Mouse (Mus musculus) embryonic facial prominence, embryonic 12.5 days (tissue): ENCODE results near the gene Tex26. TPM values are rescaled to one million over a fixed set of nuclear protein-coding genes. Genes with fewer than 3 reads are reported as not detected.

Source experiments
- ATAC-seq: fragments of 200-750 bp; cut with Nextera tagmentation; 2 replicates; pipeline ENCODE4 v1.8.0; 2017; ENCODE audit not compliant: insufficient number of reproducible peaks, insufficient read depth, low FRiP score, low TSS enrichment
- H3K27ac ChIP-seq: fragments of 300-500 bp; sonication (generic); 2 replicates; pipeline ENCODE4 v1.5.1; 2016; ENCODE audit warnings: mild to moderate bottlenecking
- H3K27me3 ChIP-seq: fragments of 300-500 bp; sonication (generic); 2 replicates; pipeline ENCODE4 v1.6.1; 2016; ENCODE audit warnings: mild to moderate bottlenecking, moderate library complexity
- H3K36me3 ChIP-seq: fragments of 300-500 bp; sonication (generic); 2 replicates; pipeline ENCODE4 v1.6.1; 2016; ENCODE audit warnings: mild to moderate bottlenecking
- H3K4me1 ChIP-seq: fragments of 300-500 bp; sonication (generic); 2 replicates; pipeline ENCODE4 v1.6.1; 2016
- H3K4me2 ChIP-seq: fragments of 300-500 bp; sonication (generic); replicated peaks from 2 replicates; pipeline ENCODE4 v1.6.1; 2016; ENCODE audit warnings: mild to moderate bottlenecking, moderate library complexity
- H3K4me3 ChIP-seq: fragments of 300-500 bp; sonication (generic); 2 replicates; pipeline ENCODE4 v1.5.1; 2016; ENCODE audit warnings: mild to moderate bottlenecking
- H3K9ac ChIP-seq: fragments of 300-500 bp; sonication (generic); 2 replicates; pipeline ENCODE4 v1.6.1; 2016; ENCODE audit warnings: mild to moderate bottlenecking, moderate library complexity
- H3K9me3 ChIP-seq: fragments of 300-500 bp; sonication (generic); 2 replicates; pipeline ENCODE4 v1.6.1; 2016; ENCODE audit warnings: mild to moderate bottlenecking, moderate library complexity
- WGBS: fragments of 180-500 bp; shearing (Covaris S2); methylation state at CpG from one replicate; pipeline ENCODE4 v1.1.7; 2016; 5-methylcytosine and 5-hydroxymethylcytosine counted together
- polyA plus RNA-seq: library from polyadenylated mRNA; unstranded; fragments of >200 nt; fragmentation: Nextera tagmentation; extraction: Ambion mirVana; gene quantifications from 2 replicates; pipeline ENCODE4 v1.2.1, GENCODE M21; 2016

Gene Tex26
- polyA plus RNA-seq, 1 experiment from 2014 or later, result 0.63 TPM

GRCm38 (mm10) chr5:149412671-149413070 is 26.8 kb upstream of the Tex26 start:
- no peaks in the 10 kb centered on the region for H3K36me3 ChIP-seq
- ATAC-seq, result no peak
- no peak overlapping the region for H3K9ac ChIP-seq
- 87% methylated on average over 10 of the region's 10 CpGs for WGBS
- no peak overlapping the region for H3K27ac ChIP-seq
- H3K9me3 ChIP-seq, result no peaks in the 10 kb centered on the region
- no peak overlapping the region for H3K4me3 ChIP-seq
- H3K27me3 ChIP-seq, result peaks cover 25% of the 10 kb centered on the region
- peaks cover 14% of the 10 kb centered on the region for H3K4me1 ChIP-seq
- H3K4me2 ChIP-seq, result no peak overlapping the region

- ATAC-seq, result no peak
- no peak overlapping the region for H3K4me2 ChIP-seq
- no peaks in the 10 kb centered on the region for H3K36me3 ChIP-seq
- H3K27ac ChIP-seq, result no peak overlapping the region
- no peak overlapping the region for H3K4me3 ChIP-seq
- H3K4me1 ChIP-seq, result peaks cover 14% of the 10 kb centered on the region
- H3K27me3 ChIP-seq, result peaks cover 25% of the 10 kb centered on the region
- WGBS, result 73% methylated on average over 9 of the region's 9 CpGs
- H3K9ac ChIP-seq, result no peak overlapping the region
- H3K9me3 ChIP-seq, result no peaks in the 10 kb centered on the region
Observed at GRCm38 (mm10) chr5:149414369-149415167, 24.9 kb upstream of the Tex26 start.

- H3K9me3 ChIP-seq, result no peaks in the 10 kb centered on the region
- WGBS, result 93% methylated on average over 4 of the region's 4 CpGs
- H3K27ac ChIP-seq, result no peak overlapping the region
- peaks cover 7% of the 10 kb centered on the region for H3K27me3 ChIP-seq
- H3K36me3 ChIP-seq, result no peaks in the 10 kb centered on the region
- H3K4me3 ChIP-seq, result no peak overlapping the region
- no peaks in the 10 kb centered on the region for H3K4me1 ChIP-seq
- ATAC-seq, result no peak
- no peak overlapping the region for H3K4me2 ChIP-seq
- H3K9ac ChIP-seq, result no peak overlapping the region
Observed at GRCm38 (mm10) chr5:149417381-149417780, 22.1 kb upstream of the Tex26 start.

GRCm38 (mm10) chr5:149426525-149426924 is 12.9 kb upstream of the Tex26 start:
- H3K36me3 ChIP-seq, result no peaks in the 10 kb centered on the region
- peaks cover 11% of the 10 kb centered on the region for H3K4me1 ChIP-seq
- H3K27ac ChIP-seq, result no peak overlapping the region
- H3K4me2 ChIP-seq, result no peak overlapping the region
- WGBS, result 94% methylated on average over 3 of the region's 3 CpGs
- no peak overlapping the region for H3K9ac ChIP-seq
- no peak overlapping the region for H3K4me3 ChIP-seq
- no peaks in the 10 kb centered on the region for H3K27me3 ChIP-seq
- H3K9me3 ChIP-seq, result no peaks in the 10 kb centered on the region
- ATAC-seq, result no peak

- WGBS, result 90% methylated on average over 8 of the region's 8 CpGs
- Histone ChIP-seq H3K4me2 (no peak overlapping the region), H3K4me3 (no peak overlapping the region), H3K27me3 (no peaks in the 10 kb centered on the region), H3K9ac (no peak overlapping the region), H3K4me1 (peaks cover 11% of the 10 kb centered on the region), H3K36me3 (no peaks in the 10 kb centered on the region), H3K9me3 (no peaks in the 10 kb centered on the region), H3K27ac (no peak overlapping the region)
- ATAC-seq, result no peak
Observed at GRCm38 (mm10) chr5:149427277-149428060, 12.0 kb upstream of the Tex26 start.

- Histone ChIP-seq H3K9me3 (no peaks in the 10 kb centered on the region), H3K4me1 (peaks cover 11% of the 10 kb centered on the region), H3K27me3 (no peaks in the 10 kb centered on the region), H3K4me2 (0 out of 2 replicates have a peak overlapping the region, but pooled peaks have one; percentile 15), H3K27ac (peak overlapping the region; percentile 87), H3K4me3 (no peak overlapping the region), H3K9ac (no peak overlapping the region), H3K36me3 (no peaks in the 10 kb centered on the region)
- peak; percentile 87 for ATAC-seq
- 8% methylated on average over 6 of the region's 6 CpGs for WGBS
Observed at GRCm38 (mm10) chr5:149428347-149428746, 11.1 kb upstream of the Tex26 start.

- 41% methylated on average over 2 of the region's 2 CpGs for WGBS
- H3K4me2 ChIP-seq, result no peak overlapping the region
- no peaks in the 10 kb centered on the region for H3K9me3 ChIP-seq
- no peak overlapping the region for H3K4me3 ChIP-seq
- peak overlapping the region; percentile 87 for H3K27ac ChIP-seq
- 0 out of 2 replicates have a peak, but pooled peaks have one; percentile 44 for ATAC-seq
- no peaks in the 10 kb centered on the region for H3K27me3 ChIP-seq
- peaks cover 15% of the 10 kb centered on the region for H3K4me1 ChIP-seq
- H3K36me3 ChIP-seq, result no peaks in the 10 kb centered on the region
- no peak overlapping the region for H3K9ac ChIP-seq
Observed at GRCm38 (mm10) chr5:149428810-149429255, 10.6 kb upstream of the Tex26 start.

- 77% methylated on average over 4 of the region's 4 CpGs for WGBS
- ATAC-seq, result no peak
Observed at GRCm38 (mm10) chr5:149429541-149429940, 9.9 kb upstream of the Tex26 start.

GRCm38 (mm10) chr5:149430943-149431342 is 8.5 kb upstream of the Tex26 start:
- Histone ChIP-seq H3K9ac (no peak overlapping the region), H3K36me3 (no peaks in the 10 kb centered on the region), H3K4me2 (no peak overlapping the region), H3K4me1 (peaks cover 20% of the 10 kb centered on the region), H3K27me3 (no peaks in the 10 kb centered on the region), H3K4me3 (no peak overlapping the region), H3K9me3 (no peaks in the 10 kb centered on the region), H3K27ac (no peak overlapping the region)
- WGBS, result 87% methylated on average over 3 of the region's 3 CpGs
- no peak for ATAC-seq

More at GRCm38 (mm10) chr5:149429541-149429940, 9.9 kb upstream of the Tex26 start:
- no peak overlapping the region for H3K4me2 ChIP-seq
- H3K36me3 ChIP-seq, result no peaks in the 10 kb centered on the region
- H3K4me3 ChIP-seq, result no peak overlapping the region
- H3K27ac ChIP-seq, result 0 out of 2 replicates have a peak overlapping the region, but pooled peaks have one; percentile 87
- no peaks in the 10 kb centered on the region for H3K27me3 ChIP-seq
- peaks cover 20% of the 10 kb centered on the region for H3K4me1 ChIP-seq
- H3K9ac ChIP-seq, result no peak overlapping the region
- H3K9me3 ChIP-seq, result no peaks in the 10 kb centered on the region

- H3K4me2 ChIP-seq, result no peak overlapping the region
- H3K27me3 ChIP-seq, result no peaks in the 10 kb centered on the region
- no peak for ATAC-seq
- WGBS, result 62% methylated on average over 7 of the region's 7 CpGs
- H3K9me3 ChIP-seq, result no peaks in the 10 kb centered on the region
- no peak overlapping the region for H3K9ac ChIP-seq
- no peaks in the 10 kb centered on the region for H3K36me3 ChIP-seq
- no peak overlapping the region for H3K4me3 ChIP-seq
- H3K27ac ChIP-seq, result no peak overlapping the region
- H3K4me1 ChIP-seq, result peaks cover 14% of the 10 kb centered on the region
Observed at GRCm38 (mm10) chr5:149433618-149434017, 5.8 kb upstream of the Tex26 start.

- ATAC-seq, result no peak
Observed at GRCm38 (mm10) chr5:149434141-149434690, 5.2 kb upstream of the Tex26 start.

More at GRCm38 (mm10) chr5:149434141-149434690, 5.2 kb upstream of the Tex26 start:
- Histone ChIP-seq H3K36me3 (no peaks in the 10 kb centered on the region), H3K9me3 (no peaks in the 10 kb centered on the region), H3K27ac (no peak overlapping the region), H3K4me1 (peaks cover 13% of the 10 kb centered on the region), H3K9ac (no peak overlapping the region), H3K4me2 (no peak overlapping the region), H3K4me3 (no peak overlapping the region), H3K27me3 (no peaks in the 10 kb centered on the region)
- 24% methylated on average over 9 of the region's 9 CpGs for WGBS
